Mouse (Mus musculus) kidney, postnatal 0 days (tissue): ENCODE results near the gene Phf7. TPM values are rescaled to one million over a fixed set of nuclear protein-coding genes. Genes with fewer than 3 reads are reported as not detected.

Experiments
- ATAC-seq: fragments of 200-750 bp; cut with Nextera tagmentation; replicated peaks from 2 replicates; pipeline ENCODE4 v1.8.0; 2017; ENCODE audit warnings: low read depth, moderate number of reproducible peaks, moderate TSS enrichment, moderate library complexity; ENCODE audit not compliant: low FRiP score
- DNase-seq: peaks from one replicate; pipeline ENCODE4 v3.0.0-alpha.2; 2016; ENCODE audit warnings: low spot score
- H3K27ac ChIP-seq: fragments of 300-500 bp; sonication (generic); 2 replicates; pipeline ENCODE4 v1.5.1; 2014; ENCODE audit warnings: mild to moderate bottlenecking
- H3K27me3 ChIP-seq: fragments of 300-500 bp; sonication (generic); 2 replicates; pipeline ENCODE4 v1.6.1; 2014; ENCODE audit warnings: low read length, mixed read lengths; ENCODE audit not compliant: insufficient read depth
- H3K36me3 ChIP-seq: fragments of 300-500 bp; sonication (generic); 2 replicates; pipeline ENCODE4 v1.6.1; 2014; ENCODE audit warnings: low read length, mixed read lengths; ENCODE audit not compliant: insufficient read depth
- H3K4me1 ChIP-seq: fragments of 300-500 bp; sonication (generic); replicated peaks from 2 replicates; pipeline ENCODE4 v1.6.1; 2014; ENCODE audit warnings: antibody characterized with exemption, low read length, mixed read lengths; ENCODE audit not compliant: insufficient read depth
- H3K4me2 ChIP-seq: fragments of 300-500 bp; sonication (generic); 2 replicates; pipeline ENCODE4 v1.6.1; 2014; ENCODE audit warnings: mild to moderate bottlenecking, low read length, moderate library complexity, mixed read lengths
- H3K4me3 ChIP-seq: fragments of 300-500 bp; sonication (generic); replicated peaks from 2 replicates; pipeline ENCODE4 v1.5.1; 2014; ENCODE audit warnings: low read depth, low read length
- H3K9ac ChIP-seq: fragments of 300-500 bp; sonication (generic); 2 replicates; pipeline ENCODE4 v1.6.1; 2014; ENCODE audit warnings: low read depth, low read length
- H3K9me3 ChIP-seq: fragments of 300-500 bp; sonication (generic); replicated peaks from 2 replicates; pipeline ENCODE4 v1.6.1; 2016; ENCODE audit warnings: low read length, inconsistent platforms, mixed read lengths
- CTCF ChIP-seq: IDR thresholded peaks from 2 replicates; pipeline ENCODE4 v1.5.1; 2016; ENCODE audit warnings: antibody characterized with exemption, low read depth, mild to moderate bottlenecking, moderate library complexity
- WGBS: fragments of 180-500 bp; shearing (Covaris S2); extraction: QIAGEN DNeasy Blood & Tissue Kit; methylation state at CpG from one replicate; pipeline ENCODE4 v1.1.7; 2014; 5-methylcytosine and 5-hydroxymethylcytosine counted together
- polyA plus RNA-seq: library from polyadenylated mRNA; unstranded; fragments of >200 nt; fragmentation: Nextera tagmentation; extraction: Ambion mirVana; gene quantifications from 2 replicates; pipeline ENCODE4 v1.2.1, GENCODE M21; 2015

Gene Phf7
- polyA plus RNA-seq, 1 experiment from 2014 or later, result 18.1 TPM

DNA sequence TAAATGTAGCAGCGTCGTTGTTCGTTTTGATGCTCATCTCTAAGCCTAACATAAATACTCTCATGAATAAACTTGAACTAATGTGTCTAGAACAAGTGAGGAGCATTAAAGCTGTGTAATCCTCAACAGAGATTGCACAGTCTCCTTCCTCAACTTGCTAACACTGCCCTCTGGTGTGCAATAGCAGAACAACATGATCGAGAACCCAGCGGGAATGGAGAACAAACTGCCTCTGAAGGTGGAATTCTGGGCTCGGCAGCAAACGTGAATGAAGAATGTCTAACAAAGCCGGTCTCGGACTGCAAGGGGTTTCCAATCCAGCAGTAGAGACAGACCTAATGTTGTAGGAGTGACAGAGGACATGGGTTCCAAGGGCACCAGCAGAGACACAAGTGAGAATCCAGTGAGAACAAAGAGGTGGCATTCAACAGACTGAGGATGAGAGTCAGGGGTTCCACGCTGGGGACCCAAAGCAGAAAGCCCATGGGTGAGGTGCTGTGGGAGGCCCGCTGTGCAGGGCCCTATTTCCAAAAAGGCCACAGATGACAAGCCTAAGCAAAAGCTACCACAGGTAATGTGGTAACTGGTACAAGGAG, 17.0 kb downstream of the Phf7 start:
- Histone ChIP-seq H3K9me3 (no peaks in the 10 kb centered on the region), H3K4me2 (no peak overlapping the region), H3K9ac (no peak overlapping the region), H3K36me3 (peaks cover 7% of the 10 kb centered on the region; the same call in 1 of the 2 replicates), H3K27ac (peak overlapping the region; percentile 70), H3K27me3 (no peaks in the 10 kb centered on the region), H3K4me3 (no peak overlapping the region), H3K4me1 (no peaks in the 10 kb centered on the region; the same call in 1 of the 2 replicates)
- WGBS, result 17% methylated on average over 11 of the region's 11 CpGs
- peak; percentile 96 for TF ChIP-seq CTCF
- DNase-seq (peak; percentile 89), ATAC-seq (no peak; the same call in 1 of the 2 replicates)

DNA sequence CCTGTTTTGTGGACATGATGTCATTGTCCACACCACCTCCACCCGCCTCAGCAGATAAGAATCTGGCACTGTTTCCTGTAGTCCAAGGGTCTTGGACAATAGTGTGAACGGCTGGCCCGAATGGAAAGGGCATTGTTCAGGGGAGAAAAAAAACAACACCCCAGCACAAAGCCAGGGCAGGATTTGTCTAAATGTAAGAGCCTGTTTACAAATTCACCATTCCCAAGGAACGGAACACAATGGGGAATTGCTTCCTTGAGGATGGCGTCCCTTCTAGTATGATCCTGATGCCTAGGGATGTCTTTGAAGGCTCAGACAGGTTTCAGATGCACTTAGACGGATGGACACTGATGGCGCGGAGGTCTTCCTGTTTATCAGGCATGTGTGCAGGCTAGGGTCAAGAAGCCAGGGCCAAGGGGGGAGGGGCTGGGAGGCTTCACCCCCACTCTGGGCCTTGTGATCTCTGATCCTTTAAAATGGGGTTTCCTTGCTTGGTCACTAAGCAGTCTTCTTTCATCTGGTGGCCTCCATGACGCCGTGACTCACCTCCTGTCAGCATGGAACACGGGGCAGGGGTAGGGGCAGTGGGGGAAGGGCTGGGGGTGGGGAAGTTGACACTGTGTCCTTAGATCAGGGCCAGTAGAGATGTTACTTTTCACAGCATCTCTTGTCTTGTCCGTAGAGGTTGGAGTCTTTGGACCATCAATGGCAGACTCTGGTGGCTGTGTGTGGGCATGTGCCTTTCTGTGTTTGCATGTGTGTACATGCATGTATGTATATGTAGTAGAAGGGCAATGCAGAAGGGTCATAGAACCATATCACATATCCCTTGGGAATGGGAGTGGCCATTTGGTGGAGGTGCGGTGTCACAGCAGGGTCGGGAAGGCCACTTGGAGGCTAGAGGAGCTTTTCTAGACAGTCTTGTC, 17.8 kb downstream of the Phf7 start:
- Histone ChIP-seq H3K36me3 (peaks cover 5% of the 10 kb centered on the region; the same call in 1 of the 2 replicates), H3K4me2 (no peak overlapping the region), H3K4me1 (no peaks in the 10 kb centered on the region; the same call in 1 of the 2 replicates), H3K27ac (peak overlapping the region; percentile 70), H3K4me3 (no peak overlapping the region), H3K9ac (no peak overlapping the region), H3K9me3 (no peaks in the 10 kb centered on the region), H3K27me3 (no peaks in the 10 kb centered on the region)
- no peak; the same call in 1 of the 2 replicates for ATAC-seq
- 71% methylated on average over 14 of the region's 14 CpGs for WGBS
- DNase-seq, result peak; percentile 49
- TF ChIP-seq CTCF, result no peak

DNA sequence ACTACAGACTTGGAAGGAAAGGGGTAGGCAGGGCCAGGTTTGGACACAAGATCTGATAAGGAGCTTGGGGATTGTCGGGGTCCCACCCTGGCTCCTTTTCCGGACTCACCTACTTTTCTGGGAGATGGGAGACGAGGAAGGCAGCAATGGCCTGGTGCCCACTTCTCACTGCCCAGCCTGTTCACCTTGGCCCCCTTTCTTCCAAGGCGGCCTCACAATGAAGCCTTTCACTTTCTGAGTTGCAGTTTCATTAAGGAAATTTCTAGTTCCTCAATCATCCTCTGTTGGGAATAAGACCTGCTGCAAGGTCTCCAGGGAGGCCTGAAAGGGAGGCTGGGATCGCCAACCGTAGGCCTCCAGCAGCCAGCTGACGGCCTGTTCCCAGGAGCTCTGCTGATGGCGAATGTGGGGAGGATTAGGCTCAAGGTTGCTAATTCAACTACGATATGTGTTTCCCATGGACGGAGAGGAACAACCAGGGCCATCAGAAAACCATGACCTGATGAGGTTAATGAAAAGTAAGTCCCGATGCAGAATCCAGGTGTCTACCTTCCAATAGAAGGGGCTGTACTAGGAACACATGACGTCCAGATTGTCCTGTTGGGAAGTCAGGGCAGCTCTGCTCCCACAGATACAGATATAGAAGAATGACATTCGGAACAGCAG, 18.6 kb downstream of the Phf7 start:
- Histone ChIP-seq H3K4me2 (no peak overlapping the region), H3K27me3 (no peaks in the 10 kb centered on the region), H3K9ac (no peak overlapping the region; the same call in 1 of the 2 replicates), H3K4me3 (no peak overlapping the region), H3K9me3 (no peaks in the 10 kb centered on the region), H3K4me1 (peaks cover 6% of the 10 kb centered on the region), H3K36me3 (no peaks in the 10 kb centered on the region), H3K27ac (peak overlapping the region; percentile 69)
- WGBS, result 80% methylated on average over 13 of the region's 13 CpGs
- no peak for DNase-seq
- no peak; the same call in 1 of the 2 replicates for ATAC-seq
- TF ChIP-seq CTCF, result no peak

DNA sequence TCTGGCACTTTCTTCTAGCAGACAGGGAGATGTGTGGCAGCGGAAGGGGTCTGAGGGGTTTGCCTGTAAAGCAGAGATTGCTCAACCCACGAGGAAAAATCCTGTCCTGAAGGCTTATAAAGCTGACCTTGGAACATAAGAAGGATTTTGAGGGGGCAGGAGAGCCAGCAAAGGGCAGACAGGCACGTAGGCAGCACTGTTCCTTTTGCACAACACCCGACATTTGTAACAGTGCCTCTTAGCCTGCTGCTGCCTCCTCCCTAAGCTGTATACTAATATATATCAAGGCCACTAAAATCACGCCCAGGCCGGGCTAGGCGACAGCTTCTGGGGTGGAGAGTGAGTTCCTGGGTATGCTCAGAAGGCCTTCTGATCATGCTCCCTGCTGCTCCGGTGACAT, 20.7 kb downstream of the Phf7 start:
- DNase-seq (no peak), ATAC-seq (no peak)
- H3K4me3 ChIP-seq, result no peak overlapping the region
- TF ChIP-seq CTCF, result no peak
- H3K9me3 ChIP-seq, result no peaks in the 10 kb centered on the region
- H3K4me2 ChIP-seq, result no peak overlapping the region
- 60% methylated on average over 8 of the region's 8 CpGs for WGBS
- peaks cover 16% of the 10 kb centered on the region for H3K4me1 ChIP-seq
- H3K27me3 ChIP-seq, result no peaks in the 10 kb centered on the region
- peak overlapping the region; percentile 54; the same call in 1 of the 2 replicates for H3K27ac ChIP-seq
- H3K9ac ChIP-seq, result no peak overlapping the region
- H3K36me3 ChIP-seq, result no peaks in the 10 kb centered on the region

DNA sequence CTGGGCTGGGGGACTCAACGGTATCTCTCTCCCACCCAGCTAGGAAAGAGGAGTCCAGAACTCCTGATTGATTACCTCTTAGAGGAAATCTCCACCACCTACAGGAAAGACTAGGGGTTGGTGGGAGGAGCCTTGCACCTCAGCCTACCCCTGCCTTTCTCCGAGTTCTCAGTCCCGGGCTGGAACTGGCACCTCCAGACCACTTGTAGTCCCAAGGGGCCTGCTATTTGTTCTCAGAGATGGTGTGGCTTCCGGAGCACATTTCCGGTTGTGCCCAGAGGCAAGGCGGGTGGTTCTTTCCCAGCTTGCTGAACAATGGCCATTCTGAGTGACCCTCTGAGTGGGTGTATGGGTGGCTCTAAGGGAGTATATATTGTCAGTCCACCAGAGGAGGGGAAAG, 22.9 kb downstream of the Phf7 start:
- H3K27ac ChIP-seq, result peak overlapping the region; percentile 82; the same call in 1 of the 2 replicates
- no peak for ATAC-seq
- DNase-seq, result no peak
- TF ChIP-seq CTCF, result no peak
- H3K9ac ChIP-seq, result no peak overlapping the region
- no peaks in the 10 kb centered on the region for H3K36me3 ChIP-seq
- H3K4me3 ChIP-seq, result no peak overlapping the region
- H3K27me3 ChIP-seq, result no peaks in the 10 kb centered on the region
- WGBS, result 55% methylated on average over 6 of the region's 6 CpGs
- H3K4me2 ChIP-seq, result no peak overlapping the region
- no peaks in the 10 kb centered on the region for H3K9me3 ChIP-seq
- peaks cover 16% of the 10 kb centered on the region for H3K4me1 ChIP-seq

DNA sequence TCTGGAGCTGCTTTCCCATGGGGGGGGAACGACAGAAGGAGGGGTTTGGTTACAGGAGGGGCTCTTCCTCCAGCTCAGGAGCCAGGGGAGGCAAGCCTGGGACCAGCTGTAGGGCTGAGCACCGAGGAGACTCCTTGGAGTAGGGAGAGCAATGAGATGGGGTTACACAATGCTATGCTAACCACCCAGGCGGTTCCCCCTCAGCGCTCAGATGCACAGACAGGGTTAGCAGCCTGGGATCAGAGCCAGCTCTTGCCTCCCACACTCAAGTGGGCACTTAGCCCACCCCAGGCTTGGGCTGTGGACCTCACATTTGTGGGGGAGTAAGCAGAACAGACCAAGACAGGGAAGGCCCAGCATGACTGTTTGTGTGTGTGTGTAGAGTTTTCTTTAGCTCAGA, 24.1 kb downstream of the Phf7 start:
- ATAC-seq, result peak; percentile 89
- H3K4me1 ChIP-seq, result peaks cover 16% of the 10 kb centered on the region
- no peak overlapping the region for H3K9ac ChIP-seq
- H3K27me3 ChIP-seq, result no peaks in the 10 kb centered on the region
- peak overlapping the region; percentile 82 for H3K27ac ChIP-seq
- H3K36me3 ChIP-seq, result no peaks in the 10 kb centered on the region
- H3K9me3 ChIP-seq, result no peaks in the 10 kb centered on the region
- H3K4me2 ChIP-seq, result no peak overlapping the region
- DNase-seq, result peak; percentile 89
- WGBS, result 15% methylated on average over 4 of the region's 4 CpGs
- no peak for TF ChIP-seq CTCF
- H3K4me3 ChIP-seq, result no peak overlapping the region
